Comparison of ENCODE assay signal across 8 mouse cellular contexts in genomic region chr9:44119011-44119410, GRCm38 (mm10). TPM values are rescaled to one million over a fixed set of nuclear protein-coding genes. Genes with fewer than 3 reads are reported as not detected.
A peak's percentile ranks its signal among the peaks of the same experiment; 100 is the strongest.
DNase-seq lines count a peak whose midpoint lies in the region; ATAC-seq and TF ChIP-seq lines count a peak whose summit lies in the region.

No protein-coding gene starts in this region.

- H3K27me3 ChIP-seq in intestine, postnatal 0 days (replicated peaks; ENCODE audit: control insufficient read depth, insufficient read depth, low read length): no peaks in the 10 kb centered on the region
- no peaks in the 10 kb centered on the region for H3K27me3 ChIP-seq in intestine, embryonic 16.5 days (replicated peaks; ENCODE audit: control insufficient read depth, insufficient read depth, low read length)

- no peak overlapping the region for H3K4me2 ChIP-seq in intestine, postnatal 0 days (replicated peaks; ENCODE audit: low read depth)
- no peak overlapping the region for H3K4me2 ChIP-seq in intestine, embryonic 16.5 days (ENCODE audit: low read depth, low read length)

- peak; percentile 73 for TF ChIP-seq CTCF in intestine, postnatal 0 days (IDR thresholded peaks at IDR 0.05; ENCODE audit: low read depth)

- WGBS in intestine, postnatal 0 days: 58% methylated on average over 5 of the region's 5 CpGs
- 55% methylated on average over 5 of the region's 5 CpGs for WGBS in intestine, embryonic 16.5 days

- H3K9ac ChIP-seq in intestine, postnatal 0 days (ENCODE audit: low read depth, low read length): no peak overlapping the region
- no peak overlapping the region for H3K9ac ChIP-seq in intestine, embryonic 16.5 days (ENCODE audit: low read depth, low read length)

- H3K27ac ChIP-seq in intestine, postnatal 0 days (ENCODE audit: low read depth, low read length): no peak overlapping the region
- no peak overlapping the region for H3K27ac ChIP-seq in intestine, embryonic 16.5 days (ENCODE audit: low read length)

- no peaks in the 10 kb centered on the region for H3K36me3 ChIP-seq in intestine, postnatal 0 days (ENCODE audit: control insufficient read depth, insufficient read depth)
- no peaks in the 10 kb centered on the region for H3K36me3 ChIP-seq in intestine, embryonic 16.5 days (ENCODE audit: control insufficient read depth, insufficient read depth, low read length)

- no peak overlapping the region for H3K4me3 ChIP-seq in intestine, postnatal 0 days (ENCODE audit: low read depth, low read length)
- no peak overlapping the region for H3K4me3 ChIP-seq in intestine, embryonic 16.5 days (ENCODE audit: low read length)

- no peaks in the 10 kb centered on the region for H3K9me3 ChIP-seq in intestine, postnatal 0 days (ENCODE audit: control insufficient read depth)
- H3K9me3 ChIP-seq in intestine, embryonic 16.5 days (ENCODE audit: control insufficient read depth, low read length): no peaks in the 10 kb centered on the region

- H3K4me1 ChIP-seq in intestine, postnatal 0 days (replicated peaks; ENCODE audit: control insufficient read depth, insufficient read depth, low read length): no peaks in the 10 kb centered on the region
- no peaks in the 10 kb centered on the region; the same call in 1 of the 2 replicates for H3K4me1 ChIP-seq in intestine, embryonic 16.5 days (ENCODE audit: control insufficient read depth, insufficient read depth, low read length)

- ATAC-seq in intestine, postnatal 0 days: no peak
- no peak for ATAC-seq in intestine, embryonic 16.5 days
- ATAC-seq in megakaryocyte-erythroid progenitor cell, adult 5-6 weeks (replicated peaks; ENCODE audit: low FRiP score, low TSS enrichment, poor library complexity, severe bottlenecking): 0 out of 2 replicates have a peak, but pooled peaks have one; percentile 46

- peak; percentile 49 for DNase-seq in CD4-positive helper T cell, adult 2 months (ENCODE audit: low read depth, low spot score)
- DNase-seq in adrenal gland, postnatal 36 days: peak; percentile 62 to 72
- DNase-seq in urinary bladder, postnatal 25 days (ENCODE audit: low spot score): no peak
- DNase-seq in urinary bladder, postnatal 4 days (ENCODE audit: low spot score in 2 of 2): no peak
- DNase-seq in gastrocnemius, adult 18-20 months (ENCODE audit: low spot score): no peak

RNA-seq across cellular contexts. Expression of gene Rnf26, which starts 5.7 kb away (rescaled TPM):
- 18.4 and 18.8 TPM in 2 replicates for polyA plus RNA-seq in intestine, postnatal 0 days (2015; fragmentation: Nextera tagmentation; extraction: Ambion mirVana)
- 45.4 and 48.1 TPM in 2 replicates for polyA plus RNA-seq in intestine, embryonic 16.5 days (2015; fragmentation: Nextera tagmentation; extraction: Ambion mirVana)
- 10 to 100 TPM; 28.0 to 32.7 TPM for total RNA-seq in adrenal gland, postnatal 36 days (2021)
- total RNA-seq in megakaryocyte-erythroid progenitor cell, adult 5-6 weeks (2014; fragmentation: Nextera tagmentation): 46.0 and 52.5 TPM in 2 replicates
- 13.5 and 20.9 TPM in 2 replicates for total RNA-seq in megakaryocyte-erythroid progenitor cell, adult 5-6 weeks (2017)
- total RNA-seq in gastrocnemius, adult 18-20 months (2021): 1 to 10 TPM; 1.5 to 3.0 TPM

RNA-seq across cellular contexts. Expression of gene Gm49380, which starts 5.7 kb away (rescaled TPM):
- polyA plus RNA-seq in intestine, postnatal 0 days (2015; fragmentation: Nextera tagmentation; extraction: Ambion mirVana): 0.05 TPM in 1 of 2 replicates, not detected in the other
- 0.05 and 0.12 TPM in 2 replicates for polyA plus RNA-seq in intestine, embryonic 16.5 days (2015; fragmentation: Nextera tagmentation; extraction: Ambion mirVana)
- total RNA-seq in adrenal gland, postnatal 36 days (2021): under 1 TPM; 0.70 to 0.76 TPM
- not detected in 2 replicates for total RNA-seq in megakaryocyte-erythroid progenitor cell, adult 5-6 weeks (2014; fragmentation: Nextera tagmentation)
- total RNA-seq in megakaryocyte-erythroid progenitor cell, adult 5-6 weeks (2017): not detected in 2 replicates
- 1 to 10 TPM in 1 of 2 experiments, under 1 TPM in 1; 0.43 to 1.9 TPM for total RNA-seq in gastrocnemius, adult 18-20 months (2021)

RNA-seq across cellular contexts. Expression of gene C1qtnf5, which starts 12.0 kb away (rescaled TPM):
- 5.4 and 6.0 TPM in 2 replicates for polyA plus RNA-seq in intestine, postnatal 0 days (2015; fragmentation: Nextera tagmentation; extraction: Ambion mirVana)
- polyA plus RNA-seq in intestine, embryonic 16.5 days (2015; fragmentation: Nextera tagmentation; extraction: Ambion mirVana): 2.7 and 3.0 TPM in 2 replicates
- total RNA-seq in adrenal gland, postnatal 36 days (2021): 10 to 100 TPM; 13.0 to 20.4 TPM
- not detected in 2 replicates for total RNA-seq in megakaryocyte-erythroid progenitor cell, adult 5-6 weeks (2014; fragmentation: Nextera tagmentation)
- not detected in 2 replicates for total RNA-seq in megakaryocyte-erythroid progenitor cell, adult 5-6 weeks (2017)
- total RNA-seq in gastrocnemius, adult 18-20 months (2021): 1 to 10 TPM; 3.9 to 5.4 TPM

RNA-seq across cellular contexts. Expression of gene Mcam, which starts 15.3 kb away (rescaled TPM):
- polyA plus RNA-seq in intestine, postnatal 0 days (2015; fragmentation: Nextera tagmentation; extraction: Ambion mirVana): 31.5 and 34.0 TPM in 2 replicates
- polyA plus RNA-seq in intestine, embryonic 16.5 days (2015; fragmentation: Nextera tagmentation; extraction: Ambion mirVana): 42.9 and 45.1 TPM in 2 replicates
- total RNA-seq in adrenal gland, postnatal 36 days (2021): 10 to 100 TPM; 30.7 to 73.7 TPM
- not detected in 2 replicates for total RNA-seq in megakaryocyte-erythroid progenitor cell, adult 5-6 weeks (2014; fragmentation: Nextera tagmentation)
- total RNA-seq in megakaryocyte-erythroid progenitor cell, adult 5-6 weeks (2017): 0.09 TPM in 1 of 2 replicates, not detected in the other
- 10 to 100 TPM; 19.8 to 32.9 TPM for total RNA-seq in gastrocnemius, adult 18-20 months (2021)

RNA-seq across cellular contexts. Expression of gene Mfrp, which starts 17.5 kb away (rescaled TPM):
- 0.05 TPM in 1 of 2 replicates, not detected in the other for polyA plus RNA-seq in intestine, postnatal 0 days (2015; fragmentation: Nextera tagmentation; extraction: Ambion mirVana)
- 0.18 and 0.24 TPM in 2 replicates for polyA plus RNA-seq in intestine, embryonic 16.5 days (2015; fragmentation: Nextera tagmentation; extraction: Ambion mirVana)
- total RNA-seq in adrenal gland, postnatal 36 days (2021): under 1 TPM in 1 of 2 experiments, not detected in 1; 0.10 TPM
- total RNA-seq in megakaryocyte-erythroid progenitor cell, adult 5-6 weeks (2014; fragmentation: Nextera tagmentation): 0.30 TPM in 1 of 2 replicates, not detected in the other
- not detected in 2 replicates for total RNA-seq in megakaryocyte-erythroid progenitor cell, adult 5-6 weeks (2017)
- total RNA-seq in gastrocnemius, adult 18-20 months (2021): not detected

Comparison
In these comparisons a context has a peak if more than half of its experiments do, and no peak if none do; other contexts are left out.
1. DNase-seq: peak in CD4-positive helper T cell, adult 2 months (single experiment) and adrenal gland, postnatal 36 days (2 of 2); none in urinary bladder, postnatal 25 days (single experiment), urinary bladder, postnatal 4 days (0 of 2) and gastrocnemius, adult 18-20 months (single experiment).
2. RNA of gene C1qtnf5, which starts 12.0 kb away (total RNA-seq): 13.0 to 20.4 TPM in adrenal gland, postnatal 36 days and 3.9 to 5.4 TPM in gastrocnemius, adult 18-20 months; not detected in megakaryocyte-erythroid progenitor cell, adult 5-6 weeks; every median in the first group is over 4 times any median in the second.